Mouse (Mus musculus) forebrain, embryonic 16.5 days (tissue): ENCODE measurements around the gene Gpr132. TPM values are rescaled to one million over a fixed set of nuclear protein-coding genes. Genes with fewer than 3 reads are reported as not detected.

ENCODE experiments used
- ATAC-seq: fragments of 200-750 bp; cut with Nextera tagmentation; 2 replicates; pipeline ENCODE4 v1.8.0; 2017; ENCODE audit warnings: mild to moderate bottlenecking, moderate library complexity
- H3K27ac ChIP-seq: fragments of 300-500 bp; sonication (generic); 2 replicates; pipeline ENCODE4 v1.5.1; 2014; ENCODE audit warnings: low read length, control low read depth
- H3K27me3 ChIP-seq: fragments of 300-500 bp; sonication (generic); replicated peaks from 2 replicates; pipeline ENCODE4 v1.6.1; 2014; ENCODE audit warnings: low read length; ENCODE audit not compliant: control insufficient read depth, insufficient read depth
- H3K36me3 ChIP-seq: fragments of 300-500 bp; sonication (generic); 2 replicates; pipeline ENCODE4 v1.6.1; 2014; ENCODE audit not compliant: control insufficient read depth, insufficient read depth
- H3K4me1 ChIP-seq: fragments of 300-500 bp; sonication (generic); replicated peaks from 2 replicates; pipeline ENCODE4 v1.6.1; 2014; ENCODE audit warnings: low read length; ENCODE audit not compliant: control insufficient read depth, insufficient read depth
- H3K4me2 ChIP-seq: fragments of 300-500 bp; sonication (generic); 2 replicates; pipeline ENCODE4 v1.6.1; 2014; ENCODE audit warnings: mild to moderate bottlenecking, low read length, control low read depth
- H3K4me3 ChIP-seq: fragments of 300-500 bp; sonication (generic); replicated peaks from 2 replicates; pipeline ENCODE4 v1.5.1; 2014; ENCODE audit warnings: mild to moderate bottlenecking, low read length, control low read depth
- H3K9ac ChIP-seq: fragments of 300-500 bp; sonication (generic); replicated peaks from 2 replicates; pipeline ENCODE4 v1.6.1; 2014; ENCODE audit warnings: low read depth, low read length, control low read depth
- H3K9me3 ChIP-seq: fragments of 300-500 bp; sonication (generic); 2 replicates; pipeline ENCODE4 v1.6.1; 2016; ENCODE audit warnings: low read length; ENCODE audit not compliant: control insufficient read depth
- WGBS: fragments of 180-500 bp; shearing (Covaris S2); extraction: QIAGEN DNeasy Blood & Tissue Kit; methylation state at CpG from one replicate; pipeline ENCODE4 v1.1.7; 2014; 5-methylcytosine and 5-hydroxymethylcytosine counted together
- polyA plus RNA-seq: library from polyadenylated mRNA; unstranded; fragments of >200 nt; fragmentation: Nextera tagmentation; extraction: Ambion mirVana; gene quantifications from 2 replicates; pipeline ENCODE4 v1.2.1, GENCODE M21; 2015

The Gpr132 gene
- polyA plus RNA-seq, 1 experiment from 2014 or later = not detected

DNA sequence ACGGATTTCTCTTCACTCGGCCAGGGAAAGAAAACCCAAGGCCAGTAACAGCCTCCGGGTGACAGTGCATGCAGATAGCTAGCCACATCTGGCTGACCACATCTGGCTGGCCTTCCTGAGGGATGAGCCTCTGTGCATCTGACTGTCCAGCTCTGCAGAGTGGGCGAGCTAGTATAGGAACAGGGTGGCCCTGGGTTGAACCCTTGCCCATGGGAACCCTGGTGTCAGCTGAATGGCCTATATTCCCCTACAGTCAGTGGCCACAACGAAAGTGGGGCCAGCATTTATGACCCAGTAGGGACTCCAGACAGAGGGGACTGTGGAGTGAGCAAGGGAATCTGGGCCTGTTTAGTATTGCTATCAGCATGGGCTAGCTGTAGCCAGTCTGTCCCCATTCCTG, 37.0 kb upstream of the Gpr132 start:
- WGBS = 78% methylated on average over 5 of the region's 5 CpGs
- H3K4me2 ChIP-seq = no peak overlapping the region
- no peaks in the 10 kb centered on the region for H3K9me3 ChIP-seq
- H3K27ac ChIP-seq = no peak overlapping the region
- H3K27me3 ChIP-seq = no peaks in the 10 kb centered on the region
- H3K4me1 ChIP-seq = no peaks in the 10 kb centered on the region
- ATAC-seq = no peak
- H3K4me3 ChIP-seq = no peak overlapping the region
- H3K36me3 ChIP-seq = peaks cover 11% of the 10 kb centered on the region; the same call in 1 of the 2 replicates
- H3K9ac ChIP-seq = no peak overlapping the region

- no peak overlapping the region for H3K4me2 ChIP-seq
- 61% methylated on average over 8 of the region's 8 CpGs for WGBS
- H3K4me3 ChIP-seq = no peak overlapping the region
- no peak overlapping the region for H3K9ac ChIP-seq
- H3K36me3 ChIP-seq = peaks cover 7% of the 10 kb centered on the region; the same call in 1 of the 2 replicates
- no peak for ATAC-seq
- H3K4me1 ChIP-seq = no peaks in the 10 kb centered on the region
- H3K27ac ChIP-seq = no peak overlapping the region
- H3K9me3 ChIP-seq = no peaks in the 10 kb centered on the region
- no peaks in the 10 kb centered on the region for H3K27me3 ChIP-seq
Measured at GRCm38 (mm10) chr12:112903941-112904340, 35.9 kb upstream of the Gpr132 start.

- WGBS = 78% methylated on average over 9 of the region's 9 CpGs
- H3K36me3 ChIP-seq = peaks cover 4% of the 10 kb centered on the region; the same call in 1 of the 2 replicates
Measured at GRCm38 (mm10) chr12:112900641-112901040, 32.6 kb upstream of the Gpr132 start.

GRCm38 (mm10) chr12:112898960-112899359, 30.9 kb upstream of the Gpr132 start:
- Histone ChIP-seq H3K4me3 (no peak overlapping the region), H3K9ac (no peak overlapping the region), H3K4me1 (peaks cover 6% of the 10 kb centered on the region; the same call in 1 of the 2 replicates), H3K27me3 (no peaks in the 10 kb centered on the region), H3K9me3 (no peaks in the 10 kb centered on the region), H3K27ac (no peak overlapping the region), H3K4me2 (no peak overlapping the region), H3K36me3 (no peaks in the 10 kb centered on the region)
- WGBS = 49% methylated on average over 4 of the region's 4 CpGs
- ATAC-seq = no peak

More at GRCm38 (mm10) chr12:112900641-112901040, 32.6 kb upstream of the Gpr132 start:
- H3K4me3 ChIP-seq = no peak overlapping the region
- no peak overlapping the region for H3K4me2 ChIP-seq
- no peaks in the 10 kb centered on the region for H3K9me3 ChIP-seq
- H3K27me3 ChIP-seq = no peaks in the 10 kb centered on the region
- peak; percentile 49; the same call in 1 of the 2 replicates for ATAC-seq
- H3K27ac ChIP-seq = no peak overlapping the region
- H3K9ac ChIP-seq = no peak overlapping the region
- H3K4me1 ChIP-seq = peaks cover 6% of the 10 kb centered on the region; the same call in 1 of the 2 replicates

- Histone ChIP-seq H3K36me3 (no peaks in the 10 kb centered on the region), H3K4me1 (peaks cover 6% of the 10 kb centered on the region; the same call in 1 of the 2 replicates), H3K9me3 (no peaks in the 10 kb centered on the region), H3K4me2 (no peak overlapping the region), H3K4me3 (no peak overlapping the region), H3K27ac (no peak overlapping the region), H3K9ac (no peak overlapping the region), H3K27me3 (no peaks in the 10 kb centered on the region)
- 70% methylated on average over 12 of the region's 12 CpGs for WGBS
- ATAC-seq = no peak
Measured at GRCm38 (mm10) chr12:112898351-112898750, 30.3 kb upstream of the Gpr132 start.

DNA sequence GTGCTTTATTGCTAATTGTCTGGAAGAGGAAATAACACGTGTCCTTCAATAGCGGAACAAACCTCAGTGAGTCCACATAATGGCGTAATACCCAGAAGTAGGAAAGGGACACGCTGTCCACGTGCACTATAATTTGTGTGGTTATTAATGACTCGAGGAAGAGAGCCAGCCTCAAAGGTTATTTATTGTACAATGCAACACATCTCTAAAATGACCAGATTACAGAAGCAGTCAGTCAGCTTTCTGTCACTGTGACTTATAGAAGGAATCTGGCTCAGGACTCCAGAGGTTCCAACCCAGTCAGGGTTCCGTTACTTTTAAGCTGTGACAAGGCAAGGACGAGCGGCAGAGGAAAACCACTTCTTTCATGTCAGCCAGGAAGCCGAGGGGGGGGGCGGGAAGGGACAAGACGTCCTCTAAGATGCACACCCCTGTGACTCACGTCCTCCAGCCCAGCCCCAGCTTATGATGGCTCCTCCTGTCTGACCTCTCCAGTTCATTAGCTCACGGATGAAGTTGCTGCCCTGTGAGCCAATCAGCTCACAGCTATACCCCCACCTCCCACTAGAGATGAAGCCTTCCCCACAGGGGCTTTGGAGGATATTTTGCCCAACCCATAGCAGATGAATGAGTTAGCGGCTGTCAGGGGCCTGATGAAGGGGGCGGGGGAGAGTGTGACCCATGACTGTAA, 29.6 kb upstream of the Gpr132 start:
- Histone ChIP-seq H3K4me1 (peaks cover 6% of the 10 kb centered on the region; the same call in 1 of the 2 replicates), H3K9ac (no peak overlapping the region), H3K4me2 (no peak overlapping the region), H3K36me3 (no peaks in the 10 kb centered on the region), H3K4me3 (no peak overlapping the region), H3K9me3 (no peaks in the 10 kb centered on the region), H3K27me3 (no peaks in the 10 kb centered on the region), H3K27ac (no peak overlapping the region)
- WGBS = 39% methylated on average over 16 of the region's 16 CpGs
- ATAC-seq = no peak

GRCm38 (mm10) chr12:112894969-112895368, 26.9 kb upstream of the Gpr132 start:
- ATAC-seq = no peak

GRCm38 (mm10) chr12:112894303-112894884, 26.4 kb upstream of the Gpr132 start:
- Histone ChIP-seq H3K9me3 (no peaks in the 10 kb centered on the region), H3K27me3 (no peaks in the 10 kb centered on the region), H3K27ac (no peak overlapping the region), H3K4me2 (no peak overlapping the region), H3K4me3 (no peak overlapping the region), H3K9ac (no peak overlapping the region), H3K4me1 (peaks cover 6% of the 10 kb centered on the region; the same call in 1 of the 2 replicates), H3K36me3 (no peaks in the 10 kb centered on the region)
- no peak for ATAC-seq
- 70% methylated on average over 11 of the region's 11 CpGs for WGBS

More at GRCm38 (mm10) chr12:112894969-112895368, 26.9 kb upstream of the Gpr132 start:
- H3K4me2 ChIP-seq = no peak overlapping the region
- no peak overlapping the region for H3K27ac ChIP-seq
- H3K4me1 ChIP-seq = peaks cover 6% of the 10 kb centered on the region; the same call in 1 of the 2 replicates
- WGBS = 73% methylated on average over 4 of the region's 4 CpGs
- H3K36me3 ChIP-seq = no peaks in the 10 kb centered on the region
- H3K9me3 ChIP-seq = no peaks in the 10 kb centered on the region
- no peak overlapping the region for H3K4me3 ChIP-seq
- H3K9ac ChIP-seq = no peak overlapping the region
- no peaks in the 10 kb centered on the region for H3K27me3 ChIP-seq

GRCm38 (mm10) chr12:112885465-112885864, 17.4 kb upstream of the Gpr132 start:
- H3K4me2 ChIP-seq = no peak overlapping the region
- H3K27me3 ChIP-seq = no peaks in the 10 kb centered on the region
- no peaks in the 10 kb centered on the region for H3K4me1 ChIP-seq
- no peak overlapping the region for H3K4me3 ChIP-seq
- no peaks in the 10 kb centered on the region for H3K36me3 ChIP-seq
- no peak overlapping the region for H3K9ac ChIP-seq
- ATAC-seq = no peak
- H3K27ac ChIP-seq = no peak overlapping the region
- H3K9me3 ChIP-seq = no peaks in the 10 kb centered on the region
- WGBS = 58% methylated on average over 7 of the region's 7 CpGs
